Mouse (Mus musculus) right cerebral cortex, adult 18-20 months (tissue): Measurements from ENCODE around the gene Sdad1.

ENCODE experiments used
- DNase-seq: peaks from one replicate; pipeline ENCODE4 v3.0.0; 2022; ENCODE audit warnings: mixed read lengths

The Sdad1 gene

GRCm38 (mm10) chr5:92234939-92235557 is 75.2 kb downstream of the Sdad1 start:
- DNase-seq: no peak
